Mouse (Mus musculus) B cell, adult (primary cell): ENCODE results near the gene Soga1. TPM values are rescaled to one million over a fixed set of nuclear protein-coding genes. Genes with fewer than 3 reads are reported as not detected.

Experiments used
- total RNA-seq: library from RNA; stranded (reverse); gene quantifications from 4 replicates; pipeline ENCODE4 v1.2.4, GENCODE M21; 2023; ENCODE audit not compliant: inconsistent age

The Soga1 gene
- 0.26 to 0.81 TPM (median 0.65 TPM) in 4 replicates for total RNA-seq

GRCm38 (mm10) chr2:157078793-157079700 lies at the start of gene Soga1:
Soga1 (minus strand) TSS chr2:157079254.

GRCm38 (mm10) chr2:157086796-157087195 lies 7.7 kb upstream of the Soga1 start, which contains the start of gene Tldc2:
Tldc2 (plus strand) TSS chr2:157087055.

GRCm38 (mm10) chr2:157006511-157007233 lies 72.4 kb downstream of the Soga1 start, which contains the start of gene Dsn1:
Dsn1 (minus strand) TSS chr2:157007154.

GRCm38 (mm10) chr2:156991470-156992319 lies 87.4 kb downstream of the Soga1 start, which contains the start of gene Ndrg3:
Ndrg3 (minus strand) TSS chr2:156992056.

Other genes starting within 250 kb of the Soga1 start
- gene Tgif2, start 239.2 kb downstream of the Soga1 start, total RNA-seq: 116 to 125 TPM (median 123 TPM) in 4 replicates
- gene 4930518I15Rik, start 221.3 kb downstream of the Soga1 start, total RNA-seq: 2.3 to 4.3 TPM (median 4.0 TPM) in 4 replicates
- 54.6 to 58.5 TPM (median 57.2 TPM) in 4 replicates for gene Rab5if, start 216.1 kb downstream of the Soga1 start, total RNA-seq
- gene Sla2, start 192.1 kb downstream of the Soga1 start, total RNA-seq: 1.2 to 1.5 TPM (median 1.3 TPM) in 4 replicates
- gene Ndrg3, start 87.2 kb downstream of the Soga1 start, total RNA-seq: 32.0 to 36.6 TPM (median 35.1 TPM) in 4 replicates
- gene Dsn1, start 72.1 kb downstream of the Soga1 start, total RNA-seq: 23.4 to 30.3 TPM (median 26.0 TPM) in 4 replicates
- gene Tldc2, start 7.8 kb upstream of the Soga1 start, total RNA-seq: not detected in 4 replicates
- 476 to 530 TPM (median 508 TPM) in 4 replicates for gene Samhd1, start 56.0 kb upstream of the Soga1 start, total RNA-seq
- gene Rbl1, start 125.3 kb upstream of the Soga1 start, total RNA-seq: 16.1 to 21.2 TPM (median 18.4 TPM) in 4 replicates
- 109 to 123 TPM (median 112 TPM) in 4 replicates for gene Rpn2, start 199.8 kb upstream of the Soga1 start, total RNA-seq
- gene Mroh8, start 200.3 kb upstream of the Soga1 start, total RNA-seq: 0.30 to 0.74 TPM (median 0.50 TPM) in 4 replicates